Mouse (Mus musculus): Measurements from ENCODE around the gene Dcun1d4.
"Not testable (repeated sequence)": the region's sequence is repeated elsewhere in the genome, so short reads cannot be mapped to it uniquely, and the experiment has no call there.

Dcun1d4 gene

DNA sequence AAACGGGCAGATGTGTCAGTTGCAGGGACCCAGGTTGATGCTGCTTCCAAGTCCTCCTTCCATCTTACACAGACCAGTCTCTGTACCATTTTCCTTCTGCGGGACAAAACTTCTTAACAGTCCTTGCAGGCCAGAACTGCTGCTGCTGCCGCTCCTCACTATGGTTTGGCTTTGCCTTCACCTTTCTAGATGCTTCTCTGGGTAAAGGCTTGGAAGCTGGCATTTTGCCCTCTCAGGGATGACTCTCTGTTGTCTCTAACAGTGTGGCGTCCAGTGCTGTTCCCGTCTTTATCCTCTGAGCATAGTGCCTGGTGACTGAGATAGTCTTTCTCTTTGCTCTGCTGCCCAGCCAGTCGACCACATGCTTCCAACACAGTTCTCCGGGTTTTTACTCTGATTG lies 66.5 kb downstream of the Dcun1d4 start:
- DNase-seq (ENCODE audit: low spot score in 2 of 2), result no peak

DNA sequence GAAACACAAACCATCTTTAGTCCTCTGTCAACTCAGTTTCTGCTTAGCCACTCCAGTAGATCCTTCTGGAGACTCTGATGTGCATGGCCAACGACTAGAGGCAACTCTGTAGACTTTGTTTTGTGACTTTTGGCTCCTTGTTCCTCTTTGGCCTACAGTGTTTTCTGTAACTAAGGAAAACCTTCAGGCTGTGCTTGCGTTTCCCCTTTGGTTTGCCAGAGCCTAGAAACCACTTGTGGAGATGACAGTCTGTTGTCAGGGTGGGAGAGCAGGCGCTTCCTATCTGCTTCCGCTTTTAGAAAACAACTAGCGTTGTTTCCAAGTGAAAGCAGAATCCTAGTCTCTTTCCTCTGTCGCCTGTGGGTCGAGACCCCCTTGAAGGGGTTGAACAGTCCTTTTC lies 67.4 kb downstream of the Dcun1d4 start:
- no peak for DNase-seq (ENCODE audit: low spot score in 2 of 2)

DNA sequence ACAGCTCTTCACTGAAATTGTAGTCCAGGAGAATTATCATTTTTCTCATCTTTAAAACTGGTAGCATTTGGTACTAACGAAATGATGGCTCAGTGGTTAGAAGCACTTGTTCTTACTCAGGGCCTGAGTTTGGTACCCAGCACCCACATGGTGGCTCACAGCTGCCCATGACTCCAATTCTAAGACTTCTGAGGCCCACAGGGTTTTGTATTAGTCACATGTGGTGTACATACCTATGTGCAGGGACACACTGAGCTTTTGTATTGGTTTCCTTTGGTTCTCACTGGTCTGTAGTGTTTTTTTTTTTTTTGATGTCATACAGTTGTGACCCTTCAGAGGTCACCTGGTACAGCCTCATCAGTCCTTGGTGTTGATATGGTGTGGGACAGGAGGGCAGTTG lies 68.0 kb downstream of the Dcun1d4 start:
- no peak for DNase-seq (ENCODE audit: low spot score in 2 of 2)

DNA sequence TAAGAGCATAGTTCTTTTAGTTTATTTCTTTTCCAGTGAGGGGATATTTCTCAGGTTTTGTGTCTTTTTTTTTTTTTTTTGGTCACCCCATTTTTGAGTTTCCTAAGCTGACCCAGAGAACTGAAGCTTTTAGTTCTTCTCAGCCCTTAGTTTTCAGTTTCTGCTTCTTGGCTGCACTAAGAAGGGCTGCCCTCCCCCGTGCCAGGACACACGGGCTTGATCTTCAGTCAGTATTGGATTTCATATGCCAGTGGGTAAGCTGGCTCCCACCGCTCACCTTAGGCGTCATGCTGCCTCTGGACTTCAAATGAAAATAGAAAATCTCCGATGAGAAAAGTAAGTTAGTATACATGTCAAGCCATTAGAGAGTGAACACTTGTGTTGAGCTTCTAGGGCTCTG lies 71.0 kb downstream of the Dcun1d4 start:
- no peak for DNase-seq (ENCODE audit: low spot score in 2 of 2)

DNA sequence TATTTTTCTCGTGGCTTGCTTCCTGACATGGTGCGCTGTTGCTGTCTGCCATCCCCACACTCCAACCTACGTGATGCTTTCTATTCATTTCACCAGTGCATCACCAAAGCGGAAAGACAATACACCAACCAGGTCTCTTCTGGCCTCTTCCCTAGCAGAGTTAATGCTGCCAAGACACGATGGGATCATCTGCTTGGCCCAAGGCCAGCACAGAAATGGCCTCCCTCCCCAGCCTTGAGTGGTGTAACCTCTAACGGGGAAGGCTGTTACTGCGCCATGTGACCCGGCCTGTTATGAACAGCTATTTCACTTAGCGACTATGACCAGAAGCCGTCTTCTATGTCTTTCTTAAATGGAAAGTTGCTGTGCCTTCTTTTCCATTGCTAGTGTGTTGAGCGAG lies 73.1 kb downstream of the Dcun1d4 start:
- DNase-seq (ENCODE audit: low spot score in 2 of 2), result no peak

DNA sequence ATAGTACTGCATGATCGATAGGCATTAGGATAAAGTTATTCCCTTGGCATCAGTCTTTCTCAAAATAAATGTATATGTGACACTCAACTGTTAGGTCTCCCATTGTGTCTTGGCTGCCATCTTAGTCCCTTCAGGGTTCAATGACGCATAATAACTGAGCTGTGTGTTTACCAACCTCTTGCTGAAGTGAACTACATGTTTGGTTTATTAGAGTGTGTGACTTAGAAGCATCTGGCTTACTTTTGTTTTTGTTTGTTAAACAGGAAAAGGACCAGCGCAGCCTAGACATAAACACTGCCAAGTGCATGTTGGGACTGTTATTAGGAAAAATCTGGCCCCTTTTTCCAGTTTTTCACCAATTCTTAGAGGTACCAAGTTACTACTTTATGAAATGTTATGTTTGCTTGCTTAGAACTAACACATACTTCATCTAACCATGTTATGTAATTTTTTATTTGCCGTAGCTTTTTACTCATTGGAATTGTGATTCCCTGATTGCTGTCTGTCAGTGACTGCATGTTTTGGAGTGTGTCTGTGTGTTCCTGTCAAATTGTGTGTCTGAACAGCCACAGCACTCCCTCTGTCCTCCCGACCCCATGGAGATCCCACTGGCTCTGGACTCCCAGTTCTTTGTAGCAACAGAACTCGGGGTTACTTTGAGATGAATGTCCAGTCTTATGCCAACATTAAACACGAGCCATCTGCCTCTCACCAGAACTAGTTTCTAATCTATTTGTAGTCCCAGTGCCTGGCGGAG lies 74.5 kb downstream of the Dcun1d4 start:
- DNase-seq (ENCODE audit: low spot score in 2 of 2), result no peak

DNA sequence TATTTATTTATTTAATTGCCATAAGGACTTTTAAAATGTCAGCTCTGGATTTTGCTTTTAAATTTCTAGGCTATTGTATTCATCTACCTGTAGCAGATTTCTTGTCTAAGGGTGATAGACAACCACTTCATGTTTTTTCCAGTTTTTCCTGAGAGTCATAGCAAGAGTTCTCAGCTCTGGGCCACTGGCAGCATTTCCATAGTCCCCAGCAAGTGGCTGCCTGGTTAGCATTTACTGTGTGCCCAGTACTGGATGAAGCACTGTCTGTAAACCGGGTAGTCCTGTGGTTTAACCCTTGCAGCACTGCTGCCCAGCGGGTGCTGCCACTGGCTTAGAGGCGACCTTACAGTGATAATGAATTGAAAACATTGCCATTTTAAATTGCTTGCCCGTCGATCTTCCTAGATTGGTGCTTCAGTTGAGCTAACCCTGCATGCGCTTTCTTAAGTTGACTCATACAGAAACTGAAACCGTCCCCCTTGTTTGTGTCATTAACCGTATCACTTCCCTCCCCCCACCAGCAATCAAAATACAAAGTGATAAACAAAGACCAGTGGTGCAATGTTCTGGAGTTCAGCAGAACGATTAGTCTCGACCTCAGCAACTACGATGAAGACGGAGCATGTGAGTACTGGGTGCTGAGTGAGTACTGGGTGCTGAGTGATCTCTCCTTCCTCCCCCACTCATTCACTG lies 76.1 kb downstream of the Dcun1d4 start:
- no peak for DNase-seq (ENCODE audit: low spot score in 2 of 2)

DNA sequence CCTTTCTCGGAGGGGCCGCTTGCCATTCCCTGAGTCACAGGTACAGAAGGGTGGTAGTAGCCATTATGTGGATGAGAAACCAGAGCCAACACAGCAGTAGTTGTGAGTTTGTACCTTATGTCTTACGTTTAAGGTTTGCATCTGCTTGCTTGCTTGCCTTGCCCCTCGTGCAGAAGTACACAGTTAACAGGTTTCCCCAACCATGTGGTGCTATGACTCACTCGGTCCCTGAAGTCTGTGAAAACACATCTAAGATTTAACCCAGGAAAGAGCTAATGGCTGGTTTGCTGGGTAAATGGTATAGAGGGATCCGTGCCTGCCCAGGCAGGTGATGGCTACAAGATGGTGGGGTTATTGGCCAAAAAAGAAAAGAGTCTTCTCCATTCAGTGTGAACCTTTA lies 78.0 kb downstream of the Dcun1d4 start:
- no peak for DNase-seq (ENCODE audit: low spot score in 2 of 2)

DNA sequence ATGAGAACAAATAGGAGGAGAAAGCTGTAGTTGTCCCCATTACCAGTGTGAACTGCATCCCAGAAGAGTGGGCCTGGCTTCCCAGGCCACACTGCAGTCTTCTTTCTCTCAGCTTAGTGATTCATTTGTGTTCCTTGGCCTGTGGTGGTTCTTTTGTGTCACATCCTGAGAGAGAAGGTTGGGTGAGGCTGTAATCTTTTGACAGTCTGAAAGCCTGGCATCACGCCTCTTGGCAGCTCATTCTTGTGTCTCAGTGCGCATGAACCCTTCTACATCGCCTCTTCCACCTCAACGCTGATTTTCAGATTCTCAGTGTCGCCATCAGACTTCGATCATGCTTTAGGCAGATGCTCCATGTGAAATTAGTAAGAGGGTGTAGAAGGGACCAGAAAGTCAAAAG lies 83.2 kb downstream of the Dcun1d4 start:
- no peak for DNase-seq (ENCODE audit: low spot score in 2 of 2)

DNA sequence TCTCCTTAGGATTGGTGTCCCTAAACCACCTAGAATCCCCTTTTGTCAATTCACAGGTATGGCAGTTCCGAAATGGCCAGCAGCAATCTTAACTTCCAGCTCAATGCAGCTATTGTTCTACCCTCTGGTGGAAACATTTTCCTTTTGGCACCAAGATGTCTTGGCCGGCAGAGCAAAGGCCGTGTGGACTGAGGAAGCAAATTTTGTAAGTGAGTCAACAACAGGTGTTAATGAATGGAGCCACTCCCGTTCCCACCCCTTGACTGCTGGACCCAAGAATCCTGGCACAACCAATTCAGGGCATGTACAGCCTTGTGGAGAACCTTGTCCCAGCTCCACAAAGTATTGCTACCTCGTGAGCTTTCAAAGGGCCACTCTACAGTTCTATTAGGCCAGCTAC lies 85.3 kb downstream of the Dcun1d4 start:
- DNase-seq (ENCODE audit: low spot score in 2 of 2), result no peak

DNA sequence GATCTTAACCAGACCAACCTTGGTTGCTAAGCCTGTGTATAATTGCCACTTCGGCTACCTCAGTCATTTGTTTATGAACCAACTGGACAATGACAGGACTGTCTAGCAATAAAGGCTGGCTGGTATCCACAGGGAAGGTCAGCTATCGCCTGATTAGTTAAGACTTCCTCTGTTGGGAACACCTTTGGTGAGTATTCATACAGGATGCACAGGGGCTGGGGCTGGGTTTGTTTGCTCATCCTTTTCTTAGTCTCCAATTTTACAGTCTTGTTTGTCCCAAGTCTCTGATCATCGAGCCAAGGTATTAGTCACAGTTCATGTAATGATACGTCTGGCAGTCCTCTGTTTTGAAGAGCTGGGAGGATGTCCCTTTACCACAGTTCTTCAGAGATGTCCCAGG lies 86.1 kb downstream of the Dcun1d4 start:
- DNase-seq (ENCODE audit: low spot score in 2 of 2), result no peak

DNA sequence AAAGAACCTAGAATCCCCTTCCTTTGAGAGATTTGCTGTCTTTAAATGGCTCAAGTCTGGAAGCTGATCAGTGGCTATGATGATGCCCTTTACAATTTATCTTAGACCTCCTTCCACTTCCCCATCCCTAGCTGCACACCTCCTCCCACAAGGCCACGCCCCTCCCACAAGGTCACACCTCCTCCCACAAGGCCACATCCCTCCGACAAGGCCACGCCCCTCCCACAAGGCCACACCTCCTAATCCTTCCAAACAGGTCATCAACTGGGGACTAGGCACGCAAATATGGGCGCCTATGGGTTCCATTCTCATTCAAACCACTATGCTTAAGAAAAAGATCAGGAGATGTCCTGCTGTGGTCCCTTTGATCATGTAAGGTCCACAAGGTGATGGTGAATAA lies 88.4 kb downstream of the Dcun1d4 start:
- DNase-seq (ENCODE audit: low spot score in 2 of 2), result no peak

DNA sequence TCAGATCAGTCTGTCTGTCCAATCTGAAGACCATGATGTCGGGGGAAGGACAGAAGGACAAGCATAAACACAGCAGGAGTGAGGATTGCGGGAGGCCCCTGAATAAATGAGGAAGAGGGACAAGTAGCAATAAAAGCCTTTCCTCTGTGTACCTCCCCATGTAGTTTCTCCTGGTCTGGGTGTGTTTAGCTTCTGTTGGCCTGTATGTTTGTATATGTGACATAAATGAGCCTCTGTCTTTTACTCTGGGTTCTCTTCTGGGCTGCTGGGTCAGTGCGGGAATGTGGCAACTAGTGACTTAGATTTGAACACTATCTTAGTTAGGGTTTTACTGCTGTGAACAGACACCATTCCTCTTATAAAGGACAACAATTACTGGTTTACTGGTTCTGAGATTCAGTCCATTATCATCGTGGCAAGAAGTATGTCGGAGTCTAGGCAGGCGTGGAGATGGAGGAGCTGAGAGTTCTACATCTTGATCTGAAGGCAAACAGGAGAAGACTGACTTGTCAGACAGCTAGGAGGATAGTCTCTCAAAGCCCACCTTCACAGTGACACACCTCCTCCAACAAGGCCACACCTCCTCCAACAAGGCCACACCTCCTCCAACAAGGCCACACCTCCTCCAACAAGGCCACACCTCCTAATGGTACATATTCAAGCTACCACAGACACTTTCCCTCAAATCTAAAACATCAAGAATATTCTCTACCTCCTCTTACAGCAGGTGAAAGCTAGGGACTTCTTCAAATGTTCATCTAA lies 90.8 kb downstream of the Dcun1d4 start:
- no peak for DNase-seq (ENCODE audit: low spot score in 2 of 2)

DNA sequence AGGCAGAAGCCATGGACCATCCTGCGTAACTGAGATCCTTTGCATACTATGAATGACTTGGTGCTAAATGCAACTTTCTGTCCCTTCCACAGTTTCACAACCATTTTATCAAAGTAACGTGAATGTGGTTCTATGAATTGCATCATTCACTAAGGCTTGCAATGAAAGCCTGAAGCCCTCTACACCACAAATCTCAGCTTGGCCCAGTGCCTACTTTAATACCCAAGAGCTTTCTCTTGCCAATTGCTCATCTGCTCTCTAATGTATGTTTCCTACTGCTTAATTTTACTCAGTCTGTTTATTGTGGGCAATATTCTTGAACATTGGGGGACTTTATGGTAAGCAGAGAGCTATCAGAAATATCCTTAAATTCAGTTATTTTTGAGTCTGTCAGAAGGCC lies 92.0 kb downstream of the Dcun1d4 start:
- DNase-seq (ENCODE audit: low spot score in 2 of 2), result no peak

DNA sequence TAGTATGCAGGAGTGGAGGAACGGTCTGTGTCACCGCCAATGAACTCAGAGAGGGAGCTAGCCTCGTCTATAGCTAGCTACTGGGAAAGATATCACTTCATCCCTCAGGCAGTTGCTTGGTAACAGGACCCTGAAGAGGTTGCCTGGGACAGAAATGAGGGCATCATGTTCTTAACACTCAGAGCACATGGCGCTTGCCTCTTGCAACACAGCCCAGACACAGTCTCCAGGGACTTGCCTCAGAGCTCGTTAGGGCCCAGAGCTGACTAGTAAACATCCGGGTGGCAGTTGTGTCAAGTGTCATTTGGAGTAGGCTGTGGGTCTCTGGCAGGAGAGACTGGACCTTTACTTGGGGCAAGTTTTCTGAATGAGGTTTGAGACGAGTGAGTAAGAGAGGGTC lies 93.0 kb downstream of the Dcun1d4 start:
- peak in 1 of 2 experiments; percentile 2 for DNase-seq (ENCODE audit: low spot score in 2 of 2)

DNA sequence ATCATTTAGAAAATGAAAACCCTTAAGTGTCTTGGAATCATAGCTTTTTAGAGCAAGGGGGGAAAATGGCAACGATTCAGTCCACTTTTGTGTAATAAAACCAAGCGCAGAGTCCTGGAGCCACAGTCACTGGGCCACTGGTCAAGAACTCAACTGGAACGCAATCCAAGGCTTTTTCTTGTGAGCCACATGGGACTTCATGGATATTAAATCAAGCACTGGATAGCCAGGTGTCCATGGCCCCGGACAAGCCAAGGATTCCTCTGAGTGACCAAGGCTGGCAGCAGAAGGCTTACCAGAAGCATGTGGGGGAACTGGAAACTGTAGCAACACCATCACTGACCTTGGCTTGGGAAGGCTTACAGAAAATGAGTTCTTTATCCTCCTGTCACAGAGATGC lies 93.8 kb downstream of the Dcun1d4 start:
- DNase-seq (ENCODE audit: low spot score in 2 of 2), result no peak

DNA sequence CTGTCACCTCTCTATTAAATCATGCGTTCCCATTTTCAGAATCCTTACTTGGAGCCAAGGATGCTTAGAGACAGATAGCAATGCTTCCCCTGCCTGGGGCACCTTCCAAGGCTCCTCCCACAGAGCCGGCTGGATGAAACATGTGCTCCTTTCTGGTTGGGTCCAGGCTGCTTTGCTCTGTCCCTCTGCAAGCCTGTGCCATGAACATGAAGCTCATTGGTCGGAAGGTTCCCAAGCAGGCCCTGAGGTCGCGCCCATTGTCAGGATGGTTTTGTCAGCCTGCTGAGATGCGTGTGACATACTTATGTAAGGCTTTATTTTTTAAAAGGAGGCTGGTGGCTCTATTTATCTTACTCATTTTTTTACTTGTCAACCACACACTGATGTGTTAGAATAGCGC lies 95.9 kb downstream of the Dcun1d4 start:
- peak in 1 of 2 experiments; percentile 33 for DNase-seq (ENCODE audit: low spot score in 2 of 2)

DNA sequence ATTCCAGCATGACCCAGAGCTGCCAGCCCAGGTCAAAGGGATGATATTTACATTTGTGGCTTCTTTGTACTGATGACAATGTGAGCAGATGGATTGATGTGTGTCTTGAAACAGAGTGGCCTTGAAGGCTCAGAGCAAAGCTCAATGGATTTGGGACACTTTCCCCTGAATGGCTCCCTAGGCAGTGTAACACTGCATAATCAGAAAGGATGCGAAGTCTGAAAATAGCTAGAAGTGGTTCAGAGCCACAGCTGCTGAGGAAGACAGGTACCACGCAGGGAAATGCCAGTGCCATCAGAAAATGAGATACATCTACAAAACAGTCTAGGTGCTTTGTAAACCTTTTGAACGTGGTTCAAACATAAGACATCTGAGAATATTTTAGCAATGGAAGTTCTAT lies 97.3 kb downstream of the Dcun1d4 start:
- no peak for DNase-seq (ENCODE audit: low spot score in 2 of 2)

DNA sequence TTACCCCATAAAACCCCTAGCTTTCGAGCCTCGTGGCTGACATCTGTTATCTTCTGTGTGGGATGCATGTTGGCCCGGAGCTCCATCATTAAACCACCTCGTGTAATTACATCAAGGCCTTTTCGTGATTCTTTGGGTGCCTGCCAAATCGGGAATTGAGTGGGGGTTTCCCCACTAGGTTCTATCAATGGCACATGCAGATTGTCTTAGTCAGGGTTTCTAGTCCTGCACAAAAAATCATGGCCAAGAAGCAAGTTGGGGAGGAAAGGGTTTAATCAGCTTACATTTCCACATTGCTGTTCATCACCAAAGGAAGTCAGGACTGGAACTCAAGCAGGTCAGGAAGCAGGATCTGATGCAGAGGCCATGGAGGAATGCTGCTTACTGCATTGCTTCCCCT lies 103.2 kb downstream of the Dcun1d4 start:
- DNase-seq (ENCODE audit: low spot score in 2 of 2), result not testable (repeated sequence)

DNA sequence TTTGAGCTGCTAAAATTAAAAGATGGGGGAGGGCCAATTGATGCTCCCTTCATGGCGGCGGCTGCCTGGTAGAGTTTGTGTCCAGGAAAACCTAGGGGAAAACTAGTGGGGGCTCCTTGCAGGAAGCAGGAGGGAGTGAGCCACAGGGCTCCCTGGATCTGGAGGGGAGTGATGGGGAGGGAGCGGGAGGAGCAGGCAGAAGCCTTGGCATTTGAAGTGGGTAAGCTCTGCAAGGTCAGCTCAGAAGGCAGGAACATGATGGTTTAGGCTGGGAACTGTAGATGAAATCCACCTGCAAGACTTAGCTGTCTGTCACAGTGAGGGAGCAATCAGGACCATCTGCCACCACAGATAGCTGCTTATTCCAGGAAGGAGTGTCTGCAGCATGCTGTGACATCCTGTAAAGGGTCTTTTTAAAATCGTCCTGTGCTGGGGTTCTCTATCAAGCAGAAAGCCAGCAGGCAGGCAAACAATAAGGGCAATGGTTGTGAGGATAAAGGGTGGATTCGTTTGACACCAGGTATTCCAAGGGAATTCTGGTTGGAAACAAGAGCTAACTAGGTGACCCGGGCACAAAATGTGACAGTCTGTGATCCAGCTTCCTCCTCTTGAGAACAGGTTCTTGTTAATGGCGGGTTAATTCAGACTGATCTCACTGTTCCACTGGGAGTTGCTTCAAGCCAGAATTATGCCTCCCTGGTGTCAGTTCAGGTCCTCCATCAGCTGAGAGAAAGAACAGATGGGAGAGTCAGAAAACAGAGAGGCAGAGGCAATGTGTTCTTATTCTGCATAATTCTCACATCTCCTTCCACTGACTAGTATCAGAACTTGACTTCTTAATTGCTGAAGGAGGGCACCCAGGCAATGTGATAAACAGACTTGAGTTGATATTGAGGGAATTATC lies 104.7 kb downstream of the Dcun1d4 start:
- DNase-seq (ENCODE audit: low spot score in 2 of 2), result no peak

DNA sequence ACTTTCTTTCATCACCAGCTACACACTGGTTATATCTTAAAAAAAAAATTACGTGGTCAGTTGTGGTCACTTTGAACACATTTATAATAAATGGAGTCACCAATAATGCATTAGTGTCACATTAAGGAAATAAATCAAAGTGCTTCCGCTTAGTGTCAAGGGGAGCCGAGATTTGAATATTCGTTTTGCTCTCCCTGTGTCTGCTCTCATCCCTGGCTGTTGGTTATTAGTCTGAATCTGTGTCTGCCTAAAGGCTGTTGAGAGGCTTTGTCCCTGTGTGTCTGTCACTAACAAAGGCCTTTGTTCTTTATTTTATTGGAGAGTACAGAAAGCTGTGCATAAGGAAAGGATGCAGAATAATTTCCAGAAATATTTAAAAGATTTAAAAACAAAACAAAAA lies 105.8 kb downstream of the Dcun1d4 start:
- DNase-seq (ENCODE audit: low spot score in 2 of 2), result no peak

DNA sequence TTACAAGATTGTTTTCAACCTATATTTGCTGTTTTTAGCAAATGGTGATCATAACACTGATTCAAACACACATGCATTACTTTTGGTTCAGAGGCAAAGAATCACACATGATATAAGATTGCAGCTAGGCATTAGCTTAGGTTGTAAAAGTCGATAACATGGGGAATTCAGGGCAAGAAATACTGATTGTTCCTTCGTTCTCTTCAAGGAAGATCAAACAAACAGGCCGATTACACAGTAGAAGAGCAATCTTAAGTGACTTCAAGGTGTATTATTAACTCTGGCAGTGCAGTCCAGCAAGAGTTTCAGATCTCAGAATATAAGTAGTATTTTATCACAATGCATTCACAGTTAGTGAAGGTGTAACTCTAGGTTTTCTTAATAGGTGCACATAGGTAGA lies 106.3 kb downstream of the Dcun1d4 start:
- DNase-seq (ENCODE audit: low spot score in 2 of 2), result no peak
